Mouse (Mus musculus) embryonic fibroblast, embryonic 13.5 days (primary cell): ENCODE results near the gene Snrpg. TPM values are rescaled to one million over a fixed set of nuclear protein-coding genes. Genes with fewer than 3 reads are reported as not detected.
A peak's percentile ranks its signal among the peaks of the same experiment; 100 is the strongest.

Source experiments
- H3K27ac ChIP-seq: 2 replicates; pipeline ENCODE4 v1.5.1; 2012; ENCODE audit warnings: low read length, control low read depth, inconsistent platforms; ENCODE audit not compliant: insufficient read depth
- H3K4me1 ChIP-seq: 2 replicates; pipeline ENCODE4 v1.6.1; 2011; ENCODE audit warnings: low read length; ENCODE audit not compliant: control insufficient read depth, insufficient read depth
- H3K4me3 ChIP-seq: 2 replicates; pipeline ENCODE4 v1.5.1; 2011; ENCODE audit warnings: mild to moderate bottlenecking, control low read depth, low read length; ENCODE audit not compliant: insufficient read depth
- CTCF ChIP-seq: IDR thresholded peaks from 2 replicates; pipeline ENCODE4 v1.5.1; 2011; ENCODE audit warnings: mild to moderate bottlenecking, control low read depth, low read length, moderate library complexity, borderline replicate concordance; ENCODE audit not compliant: insufficient read depth
- POLR2A ChIP-seq: IDR thresholded peaks from 2 replicates; pipeline ENCODE4 v1.6.1; 2011; ENCODE audit warnings: low read depth, mild to moderate bottlenecking, control low read depth, low read length, moderate library complexity
- polyA plus RNA-seq: library from polyadenylated mRNA; stranded (reverse); fragments of >200 nt; gene quantifications from 2 replicates; pipeline ENCODE4 v1.2.4, GENCODE M21; 2011; ENCODE audit warnings: low read depth; ENCODE audit not compliant: missing spikeins, insufficient read length

Gene Snrpg
- polyA plus RNA-seq, 1 experiment: 203 TPM

DNA sequence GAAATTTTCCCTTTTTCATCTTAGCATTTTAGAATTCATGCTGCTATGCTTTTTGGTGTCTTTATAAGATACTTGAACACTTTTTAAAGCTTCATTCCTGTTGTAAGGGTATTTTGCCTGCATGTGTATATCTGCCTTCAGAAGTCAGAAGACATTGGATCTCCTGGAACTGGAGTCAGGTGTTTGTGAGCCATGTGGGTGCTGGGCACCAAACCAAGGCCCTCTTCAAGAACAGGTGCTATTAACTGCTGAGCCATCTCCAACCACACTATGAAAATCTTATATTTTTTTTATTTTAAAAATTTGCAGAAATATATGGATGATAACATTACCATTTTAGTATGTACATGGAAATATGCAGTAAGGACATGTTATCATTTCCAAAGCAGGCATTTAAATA, 35.2 kb downstream of the Snrpg start:
- no peak overlapping the region for H3K4me3 ChIP-seq
- TF ChIP-seq CTCF: no peak
- TF ChIP-seq POLR2A: no peak

DNA sequence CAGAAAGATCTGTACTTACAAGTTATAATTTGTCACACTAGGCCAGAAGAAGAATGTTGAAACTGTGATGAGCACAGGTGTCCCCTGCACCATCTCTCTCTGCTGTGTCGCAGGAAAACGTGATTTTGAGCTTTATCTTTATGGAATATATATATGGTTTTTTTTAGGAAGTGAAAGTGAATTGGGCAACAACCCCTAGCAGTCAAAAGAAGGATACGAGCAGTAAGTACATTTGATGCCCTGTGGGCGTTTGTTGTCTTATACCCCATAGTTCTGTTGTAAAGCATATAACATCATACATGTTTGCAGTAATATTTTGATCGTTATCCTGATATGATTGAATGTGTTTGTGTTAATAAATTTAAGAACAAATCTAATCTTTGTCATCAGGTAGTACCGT, 47.6 kb downstream of the Snrpg start:
- no peaks in the 10 kb centered on the region for H3K4me1 ChIP-seq

More for the DNA sequence above, 35.2 kb downstream of the Snrpg start:
- Histone ChIP-seq H3K27ac (no peak overlapping the region), H3K4me1 (peaks cover 5% of the 10 kb centered on the region; the same call in 1 of the 2 replicates)

DNA sequence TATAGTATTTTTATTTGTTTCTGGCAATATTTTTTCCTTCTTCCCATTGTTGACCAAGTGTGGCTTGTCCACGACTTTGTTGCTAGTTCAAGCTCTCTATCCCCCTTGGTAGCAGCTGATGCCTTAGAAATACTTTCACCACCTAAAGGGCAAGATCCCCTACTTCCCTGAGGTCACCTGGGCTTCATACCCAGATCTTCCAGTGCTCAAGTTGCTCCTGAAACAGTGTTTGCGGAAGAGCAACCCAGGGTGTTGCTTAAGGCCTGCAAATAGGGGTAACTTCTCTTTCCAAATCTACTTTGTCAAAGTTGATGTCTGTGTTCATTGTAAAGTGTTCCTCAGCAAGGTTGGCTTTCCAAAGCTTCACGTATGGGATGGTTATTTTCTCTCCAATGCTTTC, 48.1 kb downstream of the Snrpg start:
- Histone ChIP-seq H3K4me3 (no peak overlapping the region), H3K4me1 (no peaks in the 10 kb centered on the region), H3K27ac (no peak overlapping the region)
- no peak for TF ChIP-seq POLR2A
- no peak for TF ChIP-seq CTCF

More for the DNA sequence above, 47.6 kb downstream of the Snrpg start:
- TF ChIP-seq CTCF: no peak
- no peak for TF ChIP-seq POLR2A
- Histone ChIP-seq H3K4me3 (no peak overlapping the region), H3K27ac (no peak overlapping the region)

GRCm38 (mm10) chr6:86420491-86420890, 49.4 kb downstream of the Snrpg start:
- no peak overlapping the region for H3K27ac ChIP-seq
- H3K4me3 ChIP-seq: no peak overlapping the region
- no peaks in the 10 kb centered on the region for H3K4me1 ChIP-seq
- TF ChIP-seq CTCF (0 out of 2 replicates have a peak, but pooled peaks have one; percentile 28), POLR2A (no peak)

DNA sequence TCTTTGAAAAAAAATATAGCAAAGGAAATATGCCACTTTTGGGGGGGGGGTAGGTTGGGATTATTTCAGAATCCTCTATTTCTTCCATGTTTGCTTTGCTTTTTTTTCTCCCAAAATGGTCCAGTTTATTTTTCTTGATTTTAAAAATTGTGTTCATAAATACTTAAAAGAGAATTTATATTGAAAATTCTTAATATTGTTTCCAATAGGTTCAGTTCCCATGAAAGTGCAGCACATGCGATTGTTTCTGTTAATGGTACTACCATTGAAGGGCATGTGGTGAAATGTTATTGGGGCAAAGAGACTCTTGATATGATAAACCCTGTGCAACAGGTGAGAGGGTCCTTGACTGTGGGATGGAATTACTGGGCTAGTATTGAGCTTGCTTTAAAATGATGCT, 55.3 kb downstream of the Snrpg start, which contains the start of gene Gm44790:
TSS of gene Gm44790 (plus strand) at position 301 of the 400 bp plus-strand sequence.
- no peak within 1 kb of the TSS for H3K27ac ChIP-seq
- no peak within 1 kb of the TSS for H3K4me3 ChIP-seq
- no peaks in the 10 kb centered on the region for H3K4me1 ChIP-seq
- TF ChIP-seq POLR2A (no peak), CTCF (no peak)

Other genes starting within 250 kb of the Snrpg start
- gene Tgfa, start 176.1 kb upstream of the Snrpg start, polyA plus RNA-seq: 0.42 and 0.85 TPM in 2 replicates
- gene Fam136a, start 5.7 kb upstream of the Snrpg start, polyA plus RNA-seq: 27.5 and 31.9 TPM in 2 replicates
- 117 and 140 TPM in 2 replicates for gene Pcyox1, start 25.9 kb downstream of the Snrpg start, polyA plus RNA-seq
- gene Tia1, start 32.9 kb downstream of the Snrpg start, polyA plus RNA-seq: 92.6 and 133 TPM in 2 replicates
- not detected in 2 replicates for gene Gm44790, start 55.4 kb downstream of the Snrpg start, polyA plus RNA-seq
- 9.6 and 9.7 TPM in 2 replicates for gene C87436, start 67.1 kb downstream of the Snrpg start, polyA plus RNA-seq
- gene Pcbp1, start 155.0 kb downstream of the Snrpg start, polyA plus RNA-seq: 176 and 186 TPM in 2 replicates